Mouse (Mus musculus) 416B (cell line): ENCODE results near the gene Syce3.

Experiments
- DNase-seq: peaks from one replicate; pipeline ENCODE4 v3.0.0; 2011; ENCODE audit warnings: low read depth

Syce3 gene

GRCm38 (mm10) chr15:89421938-89422337, 11.6 kb upstream of the Syce3 start:
- no peak for DNase-seq

GRCm38 (mm10) chr15:89415282-89415681, 5.0 kb upstream of the Syce3 start:
- DNase-seq, result no peak

GRCm38 (mm10) chr15:89406691-89407090, 3.6 kb downstream of the Syce3 start:
- no peak for DNase-seq

- DNase-seq, result no peak
These were observed 5.3 kb downstream of the Syce3 start for GRCm38 (mm10) chr15:89404831-89405623.

GRCm38 (mm10) chr15:89402471-89402870, 7.8 kb downstream of the Syce3 start:
- DNase-seq, result peak; percentile 7

- no peak for DNase-seq
These were observed 10.6 kb downstream of the Syce3 start for GRCm38 (mm10) chr15:89399716-89400115.

GRCm38 (mm10) chr15:89398146-89398545, 12.2 kb downstream of the Syce3 start:
- no peak for DNase-seq

GRCm38 (mm10) chr15:89396883-89397282, 13.4 kb downstream of the Syce3 start:
- no peak for DNase-seq

GRCm38 (mm10) chr15:89390081-89390480, 20.2 kb downstream of the Syce3 start:
- DNase-seq, result no peak

- no peak for DNase-seq
These were observed 23.2 kb downstream of the Syce3 start for GRCm38 (mm10) chr15:89387127-89387526.

GRCm38 (mm10) chr15:89384617-89385016, 25.7 kb downstream of the Syce3 start, which contains the start of gene Klhdc7b:
TSS of gene Klhdc7b (plus strand) at chr15:89384917.
- DNase-seq, result no peak

- DNase-seq, result no peak
These were observed 30.9 kb downstream of the Syce3 start for GRCm38 (mm10) chr15:89379429-89379828.

GRCm38 (mm10) chr15:89378831-89379401, 31.4 kb downstream of the Syce3 start, which contains the start of gene Odf3b:
TSS of gene Odf3b (minus strand) at chr15:89379282.
- no peak for DNase-seq

GRCm38 (mm10) chr15:89377938-89378828, 32.1 kb downstream of the Syce3 start:
- no peak for DNase-seq

- no peak for DNase-seq
These were observed 32.9 kb downstream of the Syce3 start for GRCm38 (mm10) chr15:89377362-89377761.

GRCm38 (mm10) chr15:89376957-89377356, 33.3 kb downstream of the Syce3 start, which contains the start of gene Tymp:
TSS of gene Tymp (minus strand) at chr15:89377039.
- no peak for DNase-seq

GRCm38 (mm10) chr15:89376040-89376439, 34.3 kb downstream of the Syce3 start:
- no peak for DNase-seq

GRCm38 (mm10) chr15:89374801-89375534, 35.3 kb downstream of the Syce3 start:
- DNase-seq, result no peak

GRCm38 (mm10) chr15:89374340-89374739, 36.0 kb downstream of the Syce3 start:
- DNase-seq, result no peak

GRCm38 (mm10) chr15:89373762-89374248, 36.5 kb downstream of the Syce3 start, which contains the start of gene Sco2:
TSS of gene Sco2 (minus strand) at chr15:89373846.
- peak; percentile 94 for DNase-seq

- DNase-seq, result peak; percentile 94
These were observed 37.1 kb downstream of the Syce3 start for GRCm38 (mm10) chr15:89373027-89373761.
